Mouse (Mus musculus) brain, embryonic 14.5 days (tissue): ENCODE measurements around the gene Olfr12.

Experiments used
- CTCF ChIP-seq: fragments of 200-500 bp; IDR thresholded peaks from 2 replicates; pipeline ENCODE4 v1.5.1; 2012; ENCODE audit warnings: inconsistent platforms, mild to moderate bottlenecking, moderate library complexity, borderline replicate concordance; ENCODE audit not compliant: insufficient read depth, insufficient read length; ENCODE audit errors: extremely low read depth
- POLR2A ChIP-seq: fragments of 200-500 bp; IDR thresholded peaks from 2 replicates; pipeline ENCODE4 v1.6.1; 2012; ENCODE audit warnings: mild to moderate bottlenecking, inconsistent platforms, borderline replicate concordance; ENCODE audit not compliant: poor library complexity, insufficient read depth, insufficient read length, severe bottlenecking; ENCODE audit errors: extremely low read depth

DNA sequence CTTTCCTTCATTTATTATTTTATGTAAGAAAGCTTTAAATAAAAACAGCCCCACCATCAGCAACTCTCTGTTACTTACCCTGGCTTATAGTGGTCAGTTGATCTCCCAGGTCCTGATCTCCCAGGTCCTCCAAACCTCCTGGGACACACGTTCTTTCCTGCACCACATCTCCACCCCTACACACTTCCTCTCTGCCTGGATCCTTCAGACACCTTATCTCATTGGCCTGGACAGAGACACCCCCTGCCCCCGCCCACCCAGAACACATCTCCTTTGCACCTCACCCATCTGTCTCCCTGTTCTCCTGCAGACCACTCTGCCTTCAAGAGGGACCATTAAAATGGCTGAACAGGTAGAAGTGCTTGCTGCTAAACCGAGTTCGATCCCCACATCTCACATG, 29.4 kb downstream of the Olfr12 start:
- no peak for TF ChIP-seq CTCF
- no peak for TF ChIP-seq POLR2A
